Mouse (Mus musculus) monocyte, adult 59 days (primary cell): Measurements from ENCODE around the gene Tmc5. TPM values are rescaled to one million over a fixed set of nuclear protein-coding genes. Genes with fewer than 3 reads are reported as not detected.

Experiments
- total RNA-seq, 2 experiments: library from RNA; stranded (reverse); gene quantifications; one replicate each; pipeline ENCODE4 v1.2.4; 2023

Gene Tmc5
- total RNA-seq = not detected

GRCm38 (mm10) chr7:118597201-118597600 lies at the start of gene Tmc5:
Gene Tmc5, plus strand, starts transcription at chr7:118597297.

GRCm38 (mm10) chr7:118584257-118584907 lies 12.7 kb upstream of the Tmc5 start, which contains the start of gene Tmc7:
Gene Tmc7, minus strand, starts transcription at chr7:118584736.

GRCm38 (mm10) chr7:118705101-118705961 lies 108.2 kb downstream of the Tmc5 start, which contains the start of gene Gde1:
Gene Gde1, minus strand, starts transcription at chr7:118705778.

DNA sequence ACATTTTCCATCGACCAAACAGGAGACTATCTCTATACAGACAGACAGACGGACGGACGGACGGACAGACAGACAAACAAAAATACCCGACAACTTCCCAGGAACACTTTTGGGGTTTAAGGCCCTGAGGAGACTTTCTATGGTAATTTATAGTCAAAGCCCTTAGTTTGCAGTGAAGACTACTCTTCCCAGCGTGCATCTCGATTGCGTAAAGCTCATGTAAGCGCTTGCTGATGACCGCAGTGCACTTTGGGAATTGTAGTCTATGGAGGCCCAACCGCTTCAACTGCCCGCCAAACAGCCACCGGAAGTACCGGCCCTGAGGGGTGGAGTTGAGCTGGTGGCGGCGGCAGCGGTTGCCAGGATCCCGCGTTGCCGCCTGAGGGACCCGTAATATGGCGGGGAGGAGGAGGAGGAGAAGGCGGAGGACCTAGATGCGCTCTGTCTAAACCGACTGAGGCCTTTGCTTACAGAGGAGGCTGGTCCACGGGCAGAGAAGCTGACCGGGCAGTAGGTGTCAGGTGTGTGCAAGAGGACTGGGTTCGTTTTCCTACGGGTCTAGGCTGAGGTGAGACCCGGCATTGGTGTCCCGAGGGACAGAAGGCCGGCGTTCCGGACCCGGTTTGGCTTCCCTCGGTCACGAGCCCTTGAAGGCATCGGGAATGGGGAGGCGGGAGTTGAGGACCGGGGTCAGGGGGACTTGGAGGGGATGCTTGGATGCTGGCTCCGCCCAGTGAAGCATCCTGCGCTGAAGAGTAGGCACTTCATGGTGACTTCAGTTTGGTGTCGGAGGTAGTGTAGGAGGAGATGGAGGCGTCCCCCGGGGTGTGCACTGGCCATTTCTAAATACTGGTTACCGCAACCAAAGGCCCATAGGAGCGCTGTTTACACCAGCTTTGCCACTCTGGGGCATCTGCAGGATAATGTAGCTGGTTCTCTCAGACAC lies 115.4 kb downstream of the Tmc5 start, which contains the start of gene Ccp110:
Gene Ccp110, plus strand, starts transcription at position 325 of the 946 bp plus-strand sequence.

Other genes starting within 250 kb of the Tmc5 start
- gene Syt17, start 149.1 kb upstream of the Tmc5 start, total RNA-seq = not detected
- gene Itpripl2, start 105.3 kb upstream of the Tmc5 start, total RNA-seq = 10 to 100 TPM; 29.8 to 31.9 TPM
- 1 to 10 TPM; 6.2 to 8.8 TPM for gene Coq7, start 63.9 kb upstream of the Tmc5 start, total RNA-seq
- gene Tmc7, start 12.6 kb upstream of the Tmc5 start, total RNA-seq = not detected
- gene Gde1, start 108.5 kb downstream of the Tmc5 start, total RNA-seq = 10 to 100 TPM; 30.6 to 35.7 TPM
- 1 to 10 TPM; 2.0 to 3.5 TPM for gene Ccp110, start 115.3 kb downstream of the Tmc5 start, total RNA-seq
- gene Vps35l, start 142.9 kb downstream of the Tmc5 start, total RNA-seq = 10 to 100 TPM; 72.6 to 72.7 TPM